Mouse (Mus musculus): ENCODE data around the gene Chd1. TPM values are rescaled to one million over a fixed set of nuclear protein-coding genes. Genes with fewer than 3 reads are reported as not detected.

Chd1 gene
- polyA plus RNA-seq, 1 experiment from 2014 or later: 46.9 TPM

- 75% methylated on average over 2 of the region's 2 CpGs for WGBS
- DNase-seq (ENCODE audit: low spot score): no peak
- H3K9me3 ChIP-seq (ENCODE audit: control insufficient read depth, low read length): no peaks in the 10 kb centered on the region
- no peak overlapping the region for H3K9ac ChIP-seq (ENCODE audit: low read length)
- H3K36me3 ChIP-seq (ENCODE audit: control insufficient read depth, insufficient read depth, low read length): no peaks in the 10 kb centered on the region
- H3K4me1 ChIP-seq (replicated peaks; ENCODE audit: control insufficient read depth, insufficient read depth, low read length): no peaks in the 10 kb centered on the region
- H3K27me3 ChIP-seq (ENCODE audit: control insufficient read depth, insufficient read depth, low read length): no peaks in the 10 kb centered on the region
- no peak overlapping the region for H3K4me3 ChIP-seq (ENCODE audit: low read depth, low read length)
- H3K27ac ChIP-seq (ENCODE audit: low read depth, low read length): no peak overlapping the region
- no peak for ATAC-seq (replicated peaks; ENCODE audit: low FRiP score)
- no peak overlapping the region for H3K4me2 ChIP-seq (ENCODE audit: low read depth, low read length, severe bottlenecking)
These were observed 9.2 kb upstream of the Chd1 start for GRCm38 (mm10) chr17:15695566-15695965.

GRCm38 (mm10) chr17:15698956-15699355, 5.8 kb upstream of the Chd1 start:
- no peak overlapping the region for H3K4me3 ChIP-seq (ENCODE audit: low read depth, low read length)
- no peak overlapping the region for H3K4me2 ChIP-seq (ENCODE audit: low read depth, low read length, severe bottlenecking)
- H3K36me3 ChIP-seq (ENCODE audit: control insufficient read depth, insufficient read depth, low read length): no peaks in the 10 kb centered on the region
- no peak overlapping the region for H3K27ac ChIP-seq (ENCODE audit: low read depth, low read length)
- DNase-seq (ENCODE audit: low spot score): no peak
- H3K9me3 ChIP-seq (ENCODE audit: control insufficient read depth, low read length): no peaks in the 10 kb centered on the region
- H3K27me3 ChIP-seq (ENCODE audit: control insufficient read depth, insufficient read depth, low read length): no peaks in the 10 kb centered on the region
- no peaks in the 10 kb centered on the region for H3K4me1 ChIP-seq (replicated peaks; ENCODE audit: control insufficient read depth, insufficient read depth, low read length)
- H3K9ac ChIP-seq (ENCODE audit: low read length): no peak overlapping the region
- no peak for ATAC-seq (replicated peaks; ENCODE audit: low FRiP score)
- 92% methylated on average over 3 of the region's 3 CpGs for WGBS

- no peaks in the 10 kb centered on the region; the same call in 1 of the 2 replicates for H3K4me1 ChIP-seq (replicated peaks; ENCODE audit: control insufficient read depth, insufficient read depth, low read length)
- no peak overlapping the region for H3K9ac ChIP-seq (ENCODE audit: low read length)
- WGBS: 93% methylated on average over 5 of the region's 5 CpGs
- no peaks in the 10 kb centered on the region for H3K9me3 ChIP-seq (ENCODE audit: control insufficient read depth, low read length)
- ATAC-seq (replicated peaks; ENCODE audit: low FRiP score) (no peak), DNase-seq (ENCODE audit: low spot score) (no peak)
- no peaks in the 10 kb centered on the region for H3K36me3 ChIP-seq (ENCODE audit: control insufficient read depth, insufficient read depth, low read length)
- no peak overlapping the region for H3K27ac ChIP-seq (ENCODE audit: low read depth, low read length)
- H3K4me3 ChIP-seq (ENCODE audit: low read depth, low read length): no peak overlapping the region
- H3K27me3 ChIP-seq (ENCODE audit: control insufficient read depth, insufficient read depth, low read length): no peaks in the 10 kb centered on the region
- no peak overlapping the region for H3K4me2 ChIP-seq (ENCODE audit: low read depth, low read length, severe bottlenecking)
These were observed 3.3 kb upstream of the Chd1 start for GRCm38 (mm10) chr17:15701505-15701904.

- DNase-seq (ENCODE audit: low spot score) (no peak), ATAC-seq (replicated peaks; ENCODE audit: low FRiP score) (no peak)
- Histone ChIP-seq H3K9ac (ENCODE audit: low read length) (peak overlapping the region; percentile 92), H3K9me3 (ENCODE audit: control insufficient read depth, low read length) (no peaks in the 10 kb centered on the region), H3K4me1 (replicated peaks; ENCODE audit: control insufficient read depth, insufficient read depth, low read length) (peaks cover 3% of the 10 kb centered on the region), H3K4me3 (ENCODE audit: low read depth, low read length) (peak overlapping the region; percentile 91), H3K36me3 (ENCODE audit: control insufficient read depth, insufficient read depth, low read length) (peaks cover 3% of the 10 kb centered on the region), H3K27ac (ENCODE audit: low read depth, low read length) (0 out of 2 replicates have a peak overlapping the region, but pooled peaks have one; percentile 89), H3K27me3 (ENCODE audit: control insufficient read depth, insufficient read depth, low read length) (no peaks in the 10 kb centered on the region), H3K4me2 (ENCODE audit: low read depth, low read length, severe bottlenecking) (peak overlapping the region; percentile 63)
- WGBS: 6% methylated on average over 12 of the region's 12 CpGs
These were observed 651 bp upstream of the Chd1 start for GRCm38 (mm10) chr17:15704158-15704474.

- Histone ChIP-seq H3K9me3 (ENCODE audit: control insufficient read depth, low read length) (no peaks in the 10 kb centered on the region), H3K36me3 (ENCODE audit: control insufficient read depth, insufficient read depth, low read length) (peaks cover 3% of the 10 kb centered on the region), H3K4me3 (ENCODE audit: low read depth, low read length) (peak overlapping the region; percentile 91), H3K27me3 (ENCODE audit: control insufficient read depth, insufficient read depth, low read length) (no peaks in the 10 kb centered on the region), H3K27ac (ENCODE audit: low read depth, low read length) (peak overlapping the region; percentile 89), H3K4me1 (replicated peaks; ENCODE audit: control insufficient read depth, insufficient read depth, low read length) (peaks cover 3% of the 10 kb centered on the region), H3K4me2 (ENCODE audit: low read depth, low read length, severe bottlenecking) (peak overlapping the region; percentile 51), H3K9ac (ENCODE audit: low read length) (peak overlapping the region; percentile 92)
- ATAC-seq (replicated peaks; ENCODE audit: low FRiP score): peak; percentile 72
- under 1% methylated on average over 80 of the region's 89 CpGs for WGBS
- peak; percentile 79 for DNase-seq (ENCODE audit: low spot score)
These were observed 827 bp downstream of the Chd1 start for GRCm38 (mm10) chr17:15705303-15706284.

- Histone ChIP-seq H3K9ac (ENCODE audit: low read length) (no peak overlapping the region), H3K4me3 (ENCODE audit: low read depth, low read length) (no peak overlapping the region), H3K4me1 (replicated peaks; ENCODE audit: control insufficient read depth, insufficient read depth, low read length) (no peaks in the 10 kb centered on the region), H3K9me3 (ENCODE audit: control insufficient read depth, low read length) (no peaks in the 10 kb centered on the region), H3K36me3 (ENCODE audit: control insufficient read depth, insufficient read depth, low read length) (no peaks in the 10 kb centered on the region; the same call in 1 of the 2 replicates), H3K27ac (ENCODE audit: low read depth, low read length) (no peak overlapping the region), H3K4me2 (ENCODE audit: low read depth, low read length, severe bottlenecking) (no peak overlapping the region), H3K27me3 (ENCODE audit: control insufficient read depth, insufficient read depth, low read length) (no peaks in the 10 kb centered on the region)
- 67% methylated on average over 4 of the region's 4 CpGs for WGBS
- ATAC-seq (replicated peaks; ENCODE audit: low FRiP score): no peak
- DNase-seq (ENCODE audit: low spot score): no peak
These were observed 9.7 kb downstream of the Chd1 start for GRCm38 (mm10) chr17:15714507-15714906.

- DNase-seq (ENCODE audit: low spot score) (no peak), ATAC-seq (replicated peaks; ENCODE audit: low FRiP score) (peak; percentile 60; the same call in 1 of the 2 replicates)
- H3K36me3 ChIP-seq (ENCODE audit: control insufficient read depth, insufficient read depth, low read length): no peaks in the 10 kb centered on the region; the same call in 1 of the 2 replicates
- H3K4me1 ChIP-seq (replicated peaks; ENCODE audit: control insufficient read depth, insufficient read depth, low read length): no peaks in the 10 kb centered on the region
- no peak overlapping the region for H3K4me3 ChIP-seq (ENCODE audit: low read depth, low read length)
- H3K9ac ChIP-seq (ENCODE audit: low read length): no peak overlapping the region
- H3K27me3 ChIP-seq (ENCODE audit: control insufficient read depth, insufficient read depth, low read length): no peaks in the 10 kb centered on the region
- H3K27ac ChIP-seq (ENCODE audit: low read depth, low read length): no peak overlapping the region
- no peaks in the 10 kb centered on the region for H3K9me3 ChIP-seq (ENCODE audit: control insufficient read depth, low read length)
- no peak overlapping the region for H3K4me2 ChIP-seq (ENCODE audit: low read depth, low read length, severe bottlenecking)
- 75% methylated on average over 3 of the region's 3 CpGs for WGBS
These were observed 10.5 kb downstream of the Chd1 start for GRCm38 (mm10) chr17:15715013-15715902.

- H3K9me3 ChIP-seq (ENCODE audit: control insufficient read depth, low read length): no peaks in the 10 kb centered on the region
- H3K36me3 ChIP-seq (ENCODE audit: control insufficient read depth, insufficient read depth, low read length): no peaks in the 10 kb centered on the region; the same call in 1 of the 2 replicates
- DNase-seq (ENCODE audit: low spot score): no peak
- WGBS: 90% methylated on average over 3 of the region's 3 CpGs
- no peak overlapping the region for H3K4me3 ChIP-seq (ENCODE audit: low read depth, low read length)
- ATAC-seq (replicated peaks; ENCODE audit: low FRiP score): no peak
- H3K9ac ChIP-seq (ENCODE audit: low read length): no peak overlapping the region
- H3K4me1 ChIP-seq (replicated peaks; ENCODE audit: control insufficient read depth, insufficient read depth, low read length): no peaks in the 10 kb centered on the region
- H3K27me3 ChIP-seq (ENCODE audit: control insufficient read depth, insufficient read depth, low read length): no peaks in the 10 kb centered on the region
- H3K27ac ChIP-seq (ENCODE audit: low read depth, low read length): no peak overlapping the region
- no peak overlapping the region for H3K4me2 ChIP-seq (ENCODE audit: low read depth, low read length, severe bottlenecking)
These were observed 11.2 kb downstream of the Chd1 start for GRCm38 (mm10) chr17:15715940-15716339.

Measured in forebrain, embryonic 11.5 days (tissue).